Mouse (Mus musculus) forebrain, postnatal 0 days (tissue): ENCODE measurements around the gene Ndc1. TPM values are rescaled to one million over a fixed set of nuclear protein-coding genes. Genes with fewer than 3 reads are reported as not detected.

Experiments used
- ATAC-seq: fragments of 200-750 bp; cut with Nextera tagmentation; 2 replicates; pipeline ENCODE4 v1.8.0; 2017; ENCODE audit warnings: mild to moderate bottlenecking, moderate library complexity
- DNase-seq: peaks from one replicate; pipeline ENCODE4 v3.0.0-alpha.2; 2015
- H3K27ac ChIP-seq: fragments of 300-500 bp; sonication (generic); 2 replicates; pipeline ENCODE4 v1.5.1; 2014; ENCODE audit warnings: low read depth, mild to moderate bottlenecking, antibody characterized with exemption, low read length, moderate library complexity, mixed read lengths
- H3K27me3 ChIP-seq: fragments of 300-500 bp; sonication (generic); 2 replicates; pipeline ENCODE4 v1.6.1; 2014; ENCODE audit warnings: mild to moderate bottlenecking, low read length, mixed read lengths; ENCODE audit not compliant: insufficient read depth
- H3K36me3 ChIP-seq: fragments of 300-500 bp; sonication (generic); 2 replicates; pipeline ENCODE4 v1.6.1; 2014; ENCODE audit warnings: mild to moderate bottlenecking, moderate library complexity; ENCODE audit not compliant: insufficient read depth
- H3K4me1 ChIP-seq: fragments of 300-500 bp; sonication (generic); 2 replicates; pipeline ENCODE4 v1.6.1; 2014; ENCODE audit warnings: antibody characterized with exemption; ENCODE audit not compliant: insufficient read depth
- H3K4me2 ChIP-seq: fragments of 300-500 bp; sonication (generic); 2 replicates; pipeline ENCODE4 v1.6.1; 2014; ENCODE audit warnings: low read depth, mild to moderate bottlenecking, moderate library complexity
- H3K4me3 ChIP-seq: fragments of 300-500 bp; sonication (generic); 2 replicates; pipeline ENCODE4 v1.5.1; 2014; ENCODE audit warnings: low read depth, low read length, mixed read lengths
- H3K9ac ChIP-seq: fragments of 300-500 bp; sonication (generic); 2 replicates; pipeline ENCODE4 v1.6.1; 2014; ENCODE audit warnings: mild to moderate bottlenecking
- H3K9me3 ChIP-seq: fragments of 300-500 bp; sonication (generic); 2 replicates; pipeline ENCODE4 v1.6.1; 2016; ENCODE audit warnings: low read length
- CTCF ChIP-seq: sonication (generic); IDR thresholded peaks from 2 replicates; pipeline ENCODE4 v1.5.1; 2016; ENCODE audit warnings: antibody characterized with exemption, control low read depth, low read depth
- WGBS: fragments of 180-500 bp; shearing (Covaris S2); extraction: QIAGEN DNeasy Blood & Tissue Kit; methylation state at CpG from one replicate; pipeline ENCODE4 v1.1.7; 2014; 5-methylcytosine and 5-hydroxymethylcytosine counted together
- microRNA-seq, 2 experiments: library from miRNA; unstranded; fragments of <30 nt; microRNA quantifications; one replicate each; pipeline ENCODE4; 2016
- polyA plus RNA-seq: library from polyadenylated mRNA; unstranded; fragments of >200 nt; fragmentation: Nextera tagmentation; extraction: Ambion mirVana; gene quantifications from 2 replicates; pipeline ENCODE4 v1.2.1, GENCODE M21; 2015
- total RNA-seq: library from RNA; depleted of rRNA; stranded (reverse); fragments of >200 nt; gene quantifications from 2 replicates; pipeline ENCODE4 v1.2.3, GENCODE M21; 2014; rRNA removed

Gene Ndc1
- total and polyA plus RNA-seq, 2 experiments from 2014 or later, result 18.7 to 30.4 TPM

GRCm38 (mm10) chr4:107453141-107453984 is 85.8 kb downstream of the Ndc1 start:
- TF ChIP-seq CTCF, result peak; percentile 90
- no peaks in the 10 kb centered on the region for H3K9me3 ChIP-seq
- DNase-seq (peak; percentile 91), ATAC-seq (peak; percentile 94)
- H3K4me1 ChIP-seq, result no peaks in the 10 kb centered on the region
- no peaks in the 10 kb centered on the region for H3K27me3 ChIP-seq
- no peak overlapping the region for H3K9ac ChIP-seq
- H3K4me2 ChIP-seq, result no peak overlapping the region
- WGBS, result 61% methylated on average over 16 of the region's 16 CpGs
- H3K4me3 ChIP-seq, result no peak overlapping the region
- no peaks in the 10 kb centered on the region for H3K36me3 ChIP-seq
- no peak overlapping the region; the same call in 1 of the 2 replicates for H3K27ac ChIP-seq

GRCm38 (mm10) chr4:107457602-107458001 is 90.0 kb downstream of the Ndc1 start:
- Histone ChIP-seq H3K27ac (no peak overlapping the region), H3K36me3 (no peaks in the 10 kb centered on the region), H3K4me2 (no peak overlapping the region), H3K4me3 (no peak overlapping the region), H3K27me3 (no peaks in the 10 kb centered on the region), H3K9me3 (no peaks in the 10 kb centered on the region), H3K9ac (no peak overlapping the region), H3K4me1 (no peaks in the 10 kb centered on the region)
- no peak for TF ChIP-seq CTCF
- DNase-seq (no peak), ATAC-seq (no peak)
- WGBS, result 66% methylated on average over 12 of the region's 12 CpGs

- no peaks in the 10 kb centered on the region for H3K9me3 ChIP-seq
- H3K27ac ChIP-seq, result no peak overlapping the region
- H3K4me1 ChIP-seq, result no peaks in the 10 kb centered on the region
- TF ChIP-seq CTCF, result no peak
- no peaks in the 10 kb centered on the region for H3K36me3 ChIP-seq
- DNase-seq, result no peak
- no peaks in the 10 kb centered on the region for H3K27me3 ChIP-seq
- ATAC-seq, result no peak
- no peak overlapping the region for H3K4me2 ChIP-seq
- 88% methylated on average over 17 of the region's 17 CpGs for WGBS
- H3K4me3 ChIP-seq, result no peak overlapping the region
- no peak overlapping the region for H3K9ac ChIP-seq
Observed at GRCm38 (mm10) chr4:107458907-107459306, 91.3 kb downstream of the Ndc1 start.

GRCm38 (mm10) chr4:107459461-107459860 is 91.9 kb downstream of the Ndc1 start:
- H3K4me2 ChIP-seq, result no peak overlapping the region
- no peaks in the 10 kb centered on the region for H3K9me3 ChIP-seq
- 86% methylated on average over 2 of the region's 2 CpGs for WGBS
- TF ChIP-seq CTCF, result no peak
- H3K4me1 ChIP-seq, result no peaks in the 10 kb centered on the region
- no peak overlapping the region for H3K4me3 ChIP-seq
- H3K27ac ChIP-seq, result no peak overlapping the region
- no peaks in the 10 kb centered on the region for H3K36me3 ChIP-seq
- DNase-seq, result no peak
- no peak for ATAC-seq
- no peaks in the 10 kb centered on the region for H3K27me3 ChIP-seq
- H3K9ac ChIP-seq, result no peak overlapping the region

- WGBS, result 86% methylated on average over 11 of the region's 11 CpGs
- no peaks in the 10 kb centered on the region for H3K36me3 ChIP-seq
- DNase-seq (no peak), ATAC-seq (no peak)
- H3K9me3 ChIP-seq, result no peaks in the 10 kb centered on the region
- H3K4me1 ChIP-seq, result no peaks in the 10 kb centered on the region
- TF ChIP-seq CTCF, result no peak
- H3K4me2 ChIP-seq, result no peak overlapping the region
- no peak overlapping the region for H3K9ac ChIP-seq
- no peak overlapping the region for H3K27ac ChIP-seq
- no peaks in the 10 kb centered on the region for H3K27me3 ChIP-seq
- H3K4me3 ChIP-seq, result no peak overlapping the region
Observed at GRCm38 (mm10) chr4:107460468-107460867, 92.9 kb downstream of the Ndc1 start.

Small RNA genes lying within 50 kb of the gene (microRNA-seq; reads per million reads assigned to microRNA genes)
- gene Gm24804, result 0 reads per million in 2 experiments

Other genes with a start within 250 kb of the Ndc1 start
- 126 and 134 TPM in 2 replicates for gene Tmem59, start 189.4 kb upstream of the Ndc1 start, total RNA-seq
- 361 and 363 TPM in 2 replicates for gene Tmem59, start 189.4 kb upstream of the Ndc1 start, polyA plus RNA-seq
- gene Tceanc2, start 188.7 kb upstream of the Ndc1 start, total RNA-seq, result 13.4 and 22.3 TPM in 2 replicates
- 26.5 and 35.4 TPM in 2 replicates for gene Tceanc2, start 188.7 kb upstream of the Ndc1 start, polyA plus RNA-seq
- 0.69 TPM in 1 of 2 replicates, not detected in the other for gene Ldlrad1, start 158.6 kb upstream of the Ndc1 start, total RNA-seq
- gene Ldlrad1, start 158.6 kb upstream of the Ndc1 start, polyA plus RNA-seq, result not detected in 2 replicates
- gene Lrrc42, start 114.3 kb upstream of the Ndc1 start, total RNA-seq, result 12.4 and 14.7 TPM in 2 replicates
- 27.9 and 36.4 TPM in 2 replicates for gene Lrrc42, start 114.3 kb upstream of the Ndc1 start, polyA plus RNA-seq
- 17.9 and 20.4 TPM in 2 replicates for gene Hspb11, start 114.2 kb upstream of the Ndc1 start, total RNA-seq
- gene Hspb11, start 114.2 kb upstream of the Ndc1 start, polyA plus RNA-seq, result 40.5 and 43.8 TPM in 2 replicates
- not detected in 2 replicates for gene Dio1, start 60.6 kb upstream of the Ndc1 start, total RNA-seq
- not detected in 2 replicates for gene Dio1, start 60.6 kb upstream of the Ndc1 start, polyA plus RNA-seq
- gene Yipf1, start 53.4 kb upstream of the Ndc1 start, total RNA-seq, result 47.6 and 65.3 TPM in 2 replicates
- gene Yipf1, start 53.4 kb upstream of the Ndc1 start, polyA plus RNA-seq, result 60.2 and 61.5 TPM in 2 replicates
- gene Glis1, start 66.8 kb downstream of the Ndc1 start, total RNA-seq, result 0.43 and 1.6 TPM in 2 replicates
- gene Glis1, start 66.8 kb downstream of the Ndc1 start, polyA plus RNA-seq, result 0.49 and 1.6 TPM in 2 replicates